Mouse (Mus musculus): ENCODE results near the gene Fam169b.
"Not testable (repeated sequence)": the region's sequence is repeated elsewhere in the genome, so short reads cannot be mapped to it uniquely, and the experiment has no call there.

Gene Fam169b

DNA sequence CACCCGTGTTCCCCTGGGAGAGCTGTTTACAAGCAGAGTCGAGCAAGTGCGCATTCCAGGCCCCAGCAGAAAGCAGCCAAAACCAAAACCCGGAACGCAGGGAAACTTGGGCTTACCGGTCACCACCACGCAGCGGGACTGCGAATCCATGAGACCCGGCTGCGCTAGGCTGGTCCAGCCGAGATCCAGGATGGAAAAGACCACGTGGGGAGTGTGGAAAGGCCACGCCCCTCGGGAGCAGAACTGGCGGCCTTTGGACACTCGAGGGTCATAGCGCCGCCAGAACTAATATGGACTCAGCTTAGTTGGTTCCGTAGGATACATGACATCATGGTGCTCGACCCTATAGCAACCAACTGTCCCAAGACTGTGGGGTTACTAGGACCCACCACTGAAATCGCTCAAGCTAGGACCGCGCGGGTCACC is 9.6 kb upstream of the Fam169b start, which contains the start of gene Pgpep1l:
Gene Pgpep1l (minus strand): TSS at position 206 of the 426 bp plus-strand sequence.
- DNase-seq (ENCODE audit: extremely low read depth, low read depth, low spot score): no peak

DNA sequence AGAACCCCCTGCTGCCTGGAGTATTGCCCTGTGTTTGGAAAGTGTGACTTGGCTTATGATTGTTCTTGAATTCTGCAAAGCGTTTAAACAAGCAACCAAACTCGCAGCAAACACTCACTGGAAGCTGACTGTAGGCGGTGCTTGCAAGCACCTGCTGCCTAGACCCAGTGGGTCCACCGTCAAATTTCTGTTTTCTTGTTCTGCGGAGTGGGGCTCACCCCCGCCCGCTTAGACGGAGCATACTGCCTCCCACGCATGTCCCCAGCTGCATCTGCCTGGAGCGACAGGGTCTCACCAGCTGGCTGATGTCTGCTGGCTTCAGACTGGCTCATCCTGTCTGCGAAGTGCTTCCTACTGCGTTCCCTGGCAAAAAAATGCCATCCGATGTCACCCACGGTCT is 9.1 kb upstream of the Fam169b start:
- DNase-seq (ENCODE audit: extremely low read depth, low read depth, low spot score): no peak

DNA sequence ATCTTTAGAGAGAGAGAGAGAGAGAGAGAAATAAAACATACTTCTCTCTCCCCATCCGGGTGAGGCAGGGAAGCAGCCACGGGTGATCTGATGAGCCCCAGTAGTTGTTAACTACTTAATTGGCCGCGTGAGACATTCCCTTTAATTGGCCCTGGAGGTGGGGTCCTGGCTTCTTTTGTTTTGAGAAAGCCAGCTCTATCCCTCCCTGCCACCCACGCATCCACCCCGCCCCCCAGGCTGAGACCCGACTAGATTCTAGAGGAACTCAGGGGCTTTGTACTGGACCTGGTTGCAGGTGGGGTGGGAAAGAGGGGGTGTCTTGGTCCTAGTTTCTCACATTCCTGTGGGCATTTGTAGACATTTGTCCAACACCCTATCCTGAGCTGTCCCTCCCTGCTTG is 8.2 kb upstream of the Fam169b start:
- no peak for DNase-seq (ENCODE audit: extremely low read depth, low read depth, low spot score)

DNA sequence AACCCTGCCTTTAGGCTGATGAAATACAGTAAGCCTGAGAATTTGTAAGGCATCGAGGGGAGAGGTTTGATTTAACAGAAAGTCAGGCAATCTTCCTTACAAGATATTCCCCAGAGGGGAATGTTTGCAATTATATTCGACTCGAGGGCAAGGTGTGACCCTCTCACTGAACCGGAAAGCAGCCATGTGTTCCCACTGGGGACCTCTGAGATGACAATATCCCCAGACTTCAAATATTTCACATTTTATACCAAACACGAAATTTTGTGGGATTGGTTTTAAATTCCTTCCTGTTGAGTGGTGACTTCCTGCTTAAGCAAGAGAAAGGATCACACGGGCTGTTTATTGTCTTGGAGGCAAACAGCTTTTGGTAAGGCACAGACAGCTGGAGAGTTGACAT is 6.9 kb upstream of the Fam169b start:
- DNase-seq (ENCODE audit: extremely low read depth, low read depth, low spot score): no peak

DNA sequence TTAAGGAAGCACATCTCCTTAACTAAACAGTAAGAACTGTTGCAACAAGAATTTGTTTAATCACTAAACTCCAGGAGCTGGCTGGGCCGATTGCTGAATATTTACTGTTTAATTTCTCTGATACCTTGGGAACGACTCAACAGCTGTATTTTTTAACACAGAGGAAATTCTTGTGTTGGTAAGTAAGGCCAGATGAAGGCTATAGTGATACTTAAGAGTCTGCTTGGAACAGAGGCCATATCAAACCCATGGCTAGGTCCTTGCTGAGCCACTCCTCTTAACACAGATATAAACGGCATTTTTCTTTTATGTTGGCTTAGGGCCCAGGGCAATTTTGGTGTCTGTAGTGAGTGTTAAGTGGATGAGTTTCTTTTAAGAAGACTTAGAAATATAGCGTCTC is 3.1 kb upstream of the Fam169b start:
- DNase-seq (ENCODE audit: extremely low read depth, low read depth, low spot score): no peak

DNA sequence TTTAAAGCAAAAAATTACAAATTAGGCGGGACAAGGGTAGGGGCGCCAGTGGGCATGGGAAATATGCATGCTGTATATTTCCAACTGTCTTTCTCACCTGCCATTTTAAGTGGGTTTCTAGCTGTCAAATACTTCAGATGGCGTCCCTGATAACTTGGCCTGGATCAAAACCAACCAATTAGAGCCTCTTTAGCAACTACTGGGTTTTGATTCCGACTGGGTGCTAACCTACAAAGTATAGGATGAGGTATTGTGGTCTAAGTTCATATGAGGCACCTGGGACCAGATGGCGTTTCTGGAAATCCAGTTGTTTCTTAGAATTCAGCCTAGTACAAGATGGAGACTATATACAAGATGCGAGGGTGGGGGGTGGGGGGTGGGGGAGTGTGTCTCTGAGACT is 1.8 kb upstream of the Fam169b start:
- DNase-seq (ENCODE audit: extremely low read depth, low read depth, low spot score): no peak

DNA sequence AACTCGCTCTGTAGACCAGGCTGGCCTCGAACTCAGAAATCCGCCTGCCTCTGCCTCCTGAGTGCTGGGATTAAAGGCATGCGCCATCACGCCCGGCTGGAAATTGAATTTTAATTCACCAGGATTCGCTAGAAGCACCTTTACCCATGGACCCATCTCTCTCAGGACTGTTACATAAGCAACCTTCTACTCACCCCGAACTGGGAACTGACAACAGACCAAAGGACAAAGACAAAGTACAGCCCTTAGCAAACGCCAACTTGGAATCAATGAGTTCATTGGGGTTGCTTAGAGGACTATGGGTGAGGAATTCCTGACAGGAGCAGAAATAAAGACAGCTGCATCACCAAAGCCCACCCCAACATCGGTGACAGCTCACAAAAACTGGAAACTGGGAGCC is 1.0 kb upstream of the Fam169b start:
- DNase-seq (ENCODE audit: extremely low read depth, low read depth, low spot score): no peak

DNA sequence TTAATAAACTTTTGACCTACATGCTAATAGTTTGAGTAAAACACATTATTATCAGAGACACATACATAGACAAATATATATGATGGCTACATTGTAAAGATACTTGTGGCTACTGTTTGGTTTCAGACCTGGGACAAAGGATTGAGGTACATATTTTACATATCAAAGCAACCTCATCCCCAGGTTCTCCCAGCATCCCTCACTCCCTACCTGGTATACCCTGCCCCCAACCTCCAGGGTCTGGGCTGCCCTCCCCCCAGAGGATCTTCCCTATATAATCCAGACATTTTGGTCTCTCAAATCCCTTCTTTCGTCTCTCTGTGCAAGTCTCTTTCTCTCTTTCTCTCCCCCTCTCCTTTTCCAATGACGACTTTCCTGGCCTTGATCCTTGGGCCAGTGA is 579 bp downstream of the Fam169b start:
- DNase-seq (ENCODE audit: extremely low read depth, low read depth, low spot score): no peak

DNA sequence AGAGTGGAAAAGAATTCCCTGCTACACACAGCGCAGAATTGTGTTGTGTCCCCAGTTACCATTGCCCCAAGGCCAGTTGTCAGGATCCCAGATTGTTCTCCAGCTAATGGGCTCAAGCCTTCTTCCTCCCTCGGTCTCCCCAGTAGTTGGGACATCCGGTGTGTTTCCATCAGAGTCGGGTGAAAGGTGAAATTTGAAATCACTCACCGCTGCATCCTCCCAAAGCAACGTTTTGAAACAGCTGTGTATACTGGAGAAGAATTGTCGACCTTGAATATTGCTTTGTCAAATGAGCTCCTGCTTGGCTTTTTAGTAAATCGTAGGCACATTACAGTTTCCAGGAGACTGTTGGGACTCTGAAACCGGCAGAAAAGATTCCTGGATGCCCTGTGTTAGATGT is 1.3 kb downstream of the Fam169b start:
- DNase-seq (ENCODE audit: extremely low read depth, low read depth, low spot score): no peak

DNA sequence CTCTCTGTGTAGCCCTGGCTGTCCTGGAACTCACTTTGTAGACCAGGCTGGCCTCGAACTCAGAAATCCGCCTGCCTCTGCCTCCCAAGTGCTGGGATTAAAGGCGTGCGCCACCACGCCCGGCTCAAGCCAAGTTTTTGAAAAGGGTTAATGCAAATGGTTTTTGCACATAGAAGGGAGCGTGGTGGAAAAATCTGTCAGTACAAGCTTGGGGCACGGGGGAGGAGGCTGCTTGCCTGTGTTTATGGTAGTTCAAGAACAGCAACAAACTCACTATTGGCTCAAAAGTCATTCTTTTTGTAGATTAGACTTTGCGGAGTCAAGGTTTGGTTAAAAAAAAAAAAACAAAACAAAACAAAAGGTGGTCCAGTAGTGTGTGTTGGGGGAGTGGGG is 1.8 kb downstream of the Fam169b start:
- not testable (repeated sequence) for DNase-seq (ENCODE audit: extremely low read depth, low read depth, low spot score)

DNA sequence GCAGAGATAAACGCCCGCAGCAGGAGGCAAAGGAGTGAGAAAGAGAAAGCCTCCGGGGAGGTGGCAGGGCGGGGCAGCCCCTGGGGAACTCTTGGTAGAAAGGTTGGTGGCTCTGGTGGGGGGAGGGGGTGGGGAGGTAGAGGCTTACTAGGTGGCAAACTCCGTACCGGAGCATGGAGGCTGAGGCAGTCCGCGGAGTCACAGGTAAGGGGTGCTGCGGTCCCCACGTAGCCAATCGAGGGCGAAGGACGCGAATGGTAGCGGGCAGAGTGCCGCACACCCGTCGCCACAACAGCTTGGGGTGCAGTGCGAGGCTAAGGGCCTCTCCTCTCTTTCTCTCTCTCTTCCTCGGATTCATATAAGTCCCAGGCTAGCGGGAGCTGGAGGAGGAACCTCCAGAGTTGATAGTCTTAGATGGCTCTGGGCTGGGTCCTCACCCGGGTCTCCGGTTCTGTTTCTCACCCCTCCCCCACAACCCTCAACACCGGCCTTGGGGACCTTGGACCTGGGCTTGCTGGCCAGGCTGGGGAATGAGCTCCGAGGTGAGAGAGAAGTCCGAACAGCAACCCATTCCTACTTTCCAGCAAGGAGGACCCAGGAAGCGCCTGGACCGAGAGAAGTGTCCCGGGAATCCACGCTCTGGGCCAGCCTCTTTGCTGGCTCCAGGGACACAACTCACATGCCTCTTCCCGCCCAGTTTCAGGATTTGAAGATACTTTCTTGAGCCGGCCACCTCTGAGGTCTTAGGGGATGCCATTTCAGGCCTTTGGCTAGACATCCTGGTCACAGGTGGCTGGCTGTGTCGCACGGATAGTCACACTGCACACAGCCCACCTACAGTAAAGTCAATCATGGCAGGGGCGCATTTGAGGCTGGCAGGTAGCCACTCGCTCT is 2.4 kb downstream of the Fam169b start:
- DNase-seq (ENCODE audit: extremely low read depth, low read depth, low spot score): no peak

DNA sequence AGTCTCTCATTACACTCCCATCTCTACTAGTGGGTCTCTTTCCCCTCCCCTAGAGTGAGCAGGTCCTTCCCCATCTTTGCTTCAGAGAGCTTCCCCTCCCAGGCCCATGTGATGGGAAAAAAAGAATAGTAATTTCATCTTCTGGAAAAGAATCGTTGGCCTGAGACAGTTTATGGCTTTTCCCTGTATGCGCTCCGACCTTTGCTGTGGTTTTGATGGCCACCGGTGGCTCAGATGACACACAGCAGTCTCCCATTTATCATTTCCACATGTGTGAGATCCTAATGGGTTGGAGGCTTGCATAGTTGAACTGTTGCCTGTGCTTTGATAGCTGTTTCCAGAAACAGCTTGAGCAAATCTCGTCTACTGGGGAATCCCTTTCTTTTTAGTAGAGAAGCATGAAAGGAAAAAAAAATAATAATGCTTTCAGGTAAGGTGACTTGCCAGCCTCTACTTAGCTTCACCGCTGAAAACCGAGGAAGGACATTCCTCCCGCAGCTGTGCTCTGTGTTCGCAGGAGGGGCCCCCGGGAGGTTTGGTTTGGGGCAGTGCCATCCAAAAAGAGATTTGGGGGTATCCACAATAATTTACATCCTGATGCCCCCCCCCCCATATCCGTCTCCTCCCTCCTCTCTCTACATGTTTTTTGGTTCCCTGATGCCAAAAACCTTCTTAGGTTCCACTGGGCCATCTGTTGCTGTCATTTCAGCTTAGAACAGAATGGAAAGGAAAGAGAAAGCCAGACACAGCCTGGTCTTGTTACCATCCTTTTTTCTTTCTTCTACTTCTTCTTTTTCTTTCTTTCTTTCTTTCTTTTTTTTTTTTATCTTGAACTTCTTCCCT is 3.6 kb downstream of the Fam169b start:
- DNase-seq (ENCODE audit: extremely low read depth, low read depth, low spot score): no peak

DNA sequence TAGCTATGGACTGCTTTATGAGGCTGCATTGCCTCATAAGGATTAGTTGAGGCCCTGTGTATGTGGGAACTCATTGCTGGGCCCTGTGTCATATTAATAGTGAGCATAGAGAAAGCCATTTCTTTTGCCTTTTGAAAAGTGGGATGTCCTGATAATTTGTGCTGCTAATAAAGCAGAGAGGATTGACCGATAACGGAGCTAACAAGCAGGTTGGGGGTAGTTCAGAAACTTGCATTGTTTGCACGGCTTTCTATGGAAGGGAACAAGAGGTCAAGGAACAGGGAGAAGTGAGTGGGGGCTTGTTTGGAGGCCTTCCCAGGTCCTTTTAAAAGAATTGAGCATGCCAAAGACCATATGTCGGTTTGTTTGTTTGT is 4.2 kb downstream of the Fam169b start:
- DNase-seq (ENCODE audit: extremely low read depth, low read depth, low spot score): no peak

DNA sequence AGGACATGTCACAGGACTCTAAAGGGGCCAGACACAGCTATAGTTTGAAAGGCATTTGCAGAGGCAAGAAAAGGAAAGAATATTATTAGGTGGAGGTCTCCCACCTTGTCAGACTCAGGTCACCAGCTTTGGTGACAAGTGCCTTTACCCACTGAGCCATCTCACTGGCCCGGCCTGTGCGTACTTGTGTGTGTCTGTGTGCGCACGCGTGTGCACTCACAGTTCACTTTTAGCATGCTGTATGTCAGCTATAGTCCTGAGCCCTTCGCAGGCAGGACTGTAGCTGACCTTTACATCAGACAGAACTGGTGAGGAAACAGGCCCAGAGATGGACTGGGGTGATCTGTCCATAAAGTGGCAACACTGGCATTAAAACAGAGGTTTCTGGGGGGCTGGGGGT is 4.7 kb downstream of the Fam169b start:
- DNase-seq (ENCODE audit: extremely low read depth, low read depth, low spot score): no peak

DNA sequence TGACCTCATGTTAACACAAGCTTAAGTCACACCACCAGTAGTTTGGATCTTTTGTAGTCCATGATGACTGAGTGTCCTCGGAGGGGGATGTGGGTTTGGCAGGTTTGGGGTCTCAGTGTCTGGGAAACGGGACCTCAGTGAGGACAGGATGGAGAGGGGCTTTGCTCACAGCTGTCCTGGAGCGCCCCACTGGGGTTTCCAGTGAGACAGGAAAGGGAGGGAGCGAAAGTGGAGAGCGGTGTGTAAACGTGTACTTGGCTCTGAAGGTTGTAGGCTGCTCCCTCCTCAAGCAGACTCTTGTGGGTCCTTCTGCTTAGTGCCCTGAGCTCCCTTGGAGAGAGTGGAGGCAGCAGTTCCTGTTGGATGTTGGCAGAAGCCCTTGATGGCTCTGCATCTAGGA is 5.3 kb downstream of the Fam169b start:
- no peak for DNase-seq (ENCODE audit: extremely low read depth, low read depth, low spot score)

DNA sequence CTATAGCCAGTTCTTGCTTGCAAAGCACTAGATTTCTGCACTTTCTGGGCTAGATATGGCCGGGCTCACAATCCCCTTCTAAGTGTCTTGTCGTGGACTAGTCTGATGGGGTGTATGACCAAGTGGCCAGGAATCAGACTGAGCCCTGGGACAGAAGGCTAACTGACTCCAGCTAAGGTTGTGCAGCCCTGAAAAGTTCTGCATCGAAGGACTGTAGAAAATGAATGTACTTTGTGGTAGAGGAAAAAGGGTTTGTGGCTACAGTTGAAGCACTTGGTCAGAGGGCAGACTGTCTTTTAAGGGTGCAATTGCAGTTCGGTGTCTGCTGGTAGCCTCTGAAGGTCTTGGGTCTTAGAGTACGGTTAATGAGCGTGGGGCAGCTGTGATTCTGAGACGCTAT is 5.8 kb downstream of the Fam169b start:
- no peak for DNase-seq (ENCODE audit: extremely low read depth, low read depth, low spot score)

DNA sequence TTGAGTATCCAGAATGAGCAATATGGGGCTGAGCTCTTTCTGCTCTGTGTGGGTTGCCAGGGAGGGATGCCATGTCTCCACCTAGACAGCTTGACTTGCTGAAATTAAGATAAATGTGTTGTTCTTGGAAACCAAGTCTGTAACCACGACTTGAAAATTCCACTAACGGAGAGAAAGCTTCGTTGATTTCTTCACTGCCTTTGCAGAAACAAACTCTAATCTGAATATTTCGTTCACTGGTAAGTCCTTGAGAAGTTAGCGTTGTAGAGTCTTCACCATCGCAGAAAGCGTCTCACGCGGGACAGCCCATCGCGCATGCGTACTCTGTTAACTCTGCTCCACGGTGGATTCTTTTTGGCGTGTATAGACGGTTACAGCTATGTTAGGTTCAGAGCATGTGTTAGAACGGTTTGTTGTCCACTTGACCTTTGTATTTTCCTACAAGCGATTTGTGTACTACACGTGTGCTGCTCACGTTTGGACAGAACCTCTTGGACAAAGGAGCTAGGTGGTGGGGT is 6.8 kb downstream of the Fam169b start:
- no peak for DNase-seq (ENCODE audit: extremely low read depth, low read depth, low spot score)

DNA sequence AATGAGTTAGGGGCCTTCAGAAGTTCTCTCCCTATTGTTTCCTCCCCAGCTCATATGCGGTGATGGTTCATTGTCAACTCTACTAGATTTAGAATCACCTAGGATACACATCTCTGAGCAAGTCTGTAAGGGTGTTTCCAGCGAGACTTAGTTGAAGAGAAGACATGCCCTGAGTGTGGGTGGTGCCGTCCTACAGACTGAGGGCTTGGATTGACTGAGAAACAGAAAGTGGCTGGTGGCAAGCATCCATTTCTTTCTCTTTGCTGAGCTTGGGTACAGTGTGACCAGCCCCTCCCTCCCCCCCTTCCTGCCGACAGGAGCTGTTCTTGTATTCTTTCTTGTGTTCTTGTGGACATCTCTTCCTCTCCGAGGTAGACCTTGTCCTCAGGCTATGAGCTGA is 7.7 kb downstream of the Fam169b start:
- no peak for DNase-seq (ENCODE audit: extremely low read depth, low read depth, low spot score)

DNA sequence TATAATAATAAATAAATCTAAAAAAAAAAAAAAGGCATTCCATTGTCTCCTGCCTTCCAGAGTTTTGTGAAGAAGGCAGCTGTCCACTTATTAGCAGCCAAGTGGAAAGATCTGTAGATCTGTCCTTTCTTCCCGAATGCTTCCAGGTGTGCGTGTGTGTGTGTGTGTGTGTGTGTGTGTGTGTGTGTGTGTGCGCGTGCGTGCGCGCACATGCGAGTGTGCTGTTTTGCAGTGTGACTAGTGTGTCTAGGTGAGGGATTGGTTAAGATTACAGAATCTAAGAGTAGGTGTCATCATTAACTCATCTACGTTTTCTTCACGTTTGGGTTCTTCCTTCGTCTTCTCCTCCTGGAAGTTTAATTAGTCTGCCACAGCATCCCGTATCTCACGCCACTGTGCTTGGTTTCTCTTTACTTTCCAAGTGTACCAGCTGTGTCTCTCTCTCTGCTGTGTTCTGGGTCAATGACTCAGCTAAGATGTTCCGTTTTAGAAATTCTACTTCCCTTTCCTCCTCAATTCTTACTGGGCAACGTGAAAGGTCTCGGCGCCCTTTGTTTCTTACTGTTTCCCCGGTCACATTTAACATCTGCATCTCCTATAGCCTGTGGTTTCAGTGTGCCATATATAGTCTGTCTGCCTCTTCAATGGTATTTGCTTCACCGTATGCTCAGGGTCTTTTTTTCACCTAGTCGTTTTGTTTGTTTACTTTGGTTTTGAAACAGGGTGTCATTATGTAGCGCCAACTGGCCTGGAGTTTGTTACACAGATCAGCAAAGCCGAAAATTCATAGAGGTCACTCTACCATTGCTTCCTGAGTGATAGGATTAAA is 8.9 kb downstream of the Fam169b start:
- DNase-seq (ENCODE audit: extremely low read depth, low read depth, low spot score): no peak

DNA sequence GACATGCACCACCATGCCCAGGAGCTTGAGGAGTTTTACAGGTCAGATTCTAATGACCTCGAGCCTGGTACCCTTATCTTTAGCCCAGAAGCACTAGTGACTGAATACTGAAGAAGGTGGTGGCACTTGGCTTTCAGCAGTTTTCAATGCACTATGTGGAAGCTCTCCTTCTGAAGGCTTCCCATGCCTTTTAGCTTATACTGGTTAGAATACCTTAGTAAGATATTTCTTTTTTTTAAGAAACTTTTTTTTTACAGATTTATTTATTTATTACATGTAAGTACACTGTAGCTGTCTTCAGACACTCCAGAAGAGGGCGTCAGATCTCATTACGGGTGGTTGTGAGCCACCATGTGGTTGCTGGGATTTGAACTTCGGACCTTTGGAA is 9.5 kb downstream of the Fam169b start:
- not testable (repeated sequence) for DNase-seq (ENCODE audit: extremely low read depth, low read depth, low spot score)

DNA sequence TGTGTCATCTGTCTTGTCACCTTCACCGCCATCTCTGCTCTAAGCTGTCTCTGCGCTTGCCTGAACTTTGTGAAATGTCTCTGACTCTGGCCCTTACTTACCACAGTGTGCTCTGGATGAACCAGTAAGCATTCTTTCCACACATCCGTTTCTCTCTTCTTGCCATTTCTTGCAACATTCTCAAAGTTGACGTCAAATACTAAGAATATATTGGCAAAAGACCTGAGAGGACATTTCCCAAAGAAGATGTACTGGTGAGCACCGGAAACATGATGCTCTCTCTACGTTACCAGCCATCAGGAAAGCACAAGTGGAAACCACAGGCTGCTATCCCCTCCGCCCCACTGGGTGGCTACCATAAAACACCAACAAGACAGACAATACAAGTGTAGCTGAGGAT is 10.1 kb downstream of the Fam169b start:
- no peak for DNase-seq (ENCODE audit: extremely low read depth, low read depth, low spot score)
